Mouse (Mus musculus): Measurements from ENCODE around the gene Ang. TPM values are rescaled to one million over a fixed set of nuclear protein-coding genes. Genes with fewer than 3 reads are reported as not detected.

The Ang gene
- polyA plus RNA-seq, 1 experiment, result 3.5 TPM

DNA sequence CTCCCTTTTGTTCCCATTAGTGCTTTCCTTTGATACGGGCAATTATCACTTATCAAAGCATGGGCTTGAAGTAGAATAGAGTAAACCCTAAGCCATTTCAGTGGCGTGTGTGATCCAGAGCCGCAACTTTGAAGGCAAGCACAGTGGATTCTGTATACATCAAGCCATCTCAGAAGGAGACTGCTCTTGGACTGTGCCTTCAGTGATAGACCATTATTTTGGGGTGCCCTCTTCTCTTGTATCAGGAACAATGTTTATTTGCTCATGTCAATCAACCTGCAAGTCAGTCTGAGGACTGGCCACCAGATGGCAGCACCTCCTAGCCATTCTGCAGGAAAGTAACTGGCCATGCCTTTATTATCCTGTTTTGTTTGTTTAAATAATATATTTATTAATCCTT, 12.3 kb downstream of the Ang start:
- WGBS, result 90% methylated on average over 3 of the region's 3 CpGs

DNA sequence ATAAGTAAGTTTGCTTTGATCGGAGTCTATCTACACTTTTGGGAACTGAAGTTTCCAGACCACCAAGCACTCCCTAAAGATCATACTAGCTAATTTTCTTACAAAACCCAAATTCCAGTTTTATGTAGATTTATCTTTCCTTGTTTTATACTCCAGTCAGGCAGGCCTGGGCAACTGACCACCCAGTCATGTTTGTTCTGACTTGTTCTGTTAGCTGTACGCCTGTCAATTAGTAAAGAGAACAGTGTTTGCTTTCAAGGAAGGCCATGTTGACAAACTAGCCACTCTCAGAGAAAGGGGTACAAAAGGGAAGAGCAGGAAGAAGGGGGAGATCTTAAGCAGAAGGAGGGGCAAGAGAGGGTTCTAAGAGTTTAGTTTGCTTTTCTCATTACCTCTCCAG, 13.4 kb downstream of the Ang start:
- no peaks in the 10 kb centered on the region for H3K27me3 ChIP-seq (ENCODE audit: control insufficient read depth, insufficient read depth, low read length)
- no peak for DNase-seq (ENCODE audit: low read depth in 1 of 2, low spot score in 2 of 2)
- no peaks in the 10 kb centered on the region for H3K36me3 ChIP-seq (ENCODE audit: control insufficient read depth, insufficient read depth, low read length)
- no peaks in the 10 kb centered on the region; the same call in 1 of the 2 replicates for H3K4me1 ChIP-seq (ENCODE audit: control insufficient read depth, insufficient read depth, insufficient read length)
- WGBS, result 88% methylated on average over 2 of the region's 2 CpGs
- H3K4me3 ChIP-seq (ENCODE audit: extremely low read depth, insufficient read depth, insufficient read length), result no peak overlapping the region
- no peak overlapping the region for H3K27ac ChIP-seq (ENCODE audit: insufficient read depth, low read length)
- no peak for TF ChIP-seq POLR2A (IDR thresholded peaks at IDR 0.05; ENCODE audit: low read depth, low read length)
- TF ChIP-seq CTCF (IDR thresholded peaks at IDR 0.05; ENCODE audit: extremely low read depth, insufficient read depth, insufficient read length, insufficient replicate concordance), result no peak

More for the DNA sequence above, 12.3 kb downstream of the Ang start:
- Histone ChIP-seq H3K27ac (ENCODE audit: insufficient read depth, low read length) (no peak overlapping the region), H3K4me3 (ENCODE audit: extremely low read depth, insufficient read depth, insufficient read length) (no peak overlapping the region), H3K27me3 (ENCODE audit: control insufficient read depth, insufficient read depth, low read length) (no peaks in the 10 kb centered on the region), H3K4me1 (ENCODE audit: control insufficient read depth, insufficient read depth, insufficient read length) (no peaks in the 10 kb centered on the region; the same call in 1 of the 2 replicates), H3K36me3 (ENCODE audit: control insufficient read depth, insufficient read depth, low read length) (no peaks in the 10 kb centered on the region)
- TF ChIP-seq POLR2A (IDR thresholded peaks at IDR 0.05; ENCODE audit: low read depth, low read length) (no peak), CTCF (IDR thresholded peaks at IDR 0.05; ENCODE audit: extremely low read depth, insufficient read depth, insufficient read length, insufficient replicate concordance) (peak; percentile 83; the same call in 1 of the 2 replicates)
- DNase-seq (ENCODE audit: low read depth in 1 of 2, low spot score in 2 of 2), result peak in 1 of 2 experiments; percentile 76

DNA sequence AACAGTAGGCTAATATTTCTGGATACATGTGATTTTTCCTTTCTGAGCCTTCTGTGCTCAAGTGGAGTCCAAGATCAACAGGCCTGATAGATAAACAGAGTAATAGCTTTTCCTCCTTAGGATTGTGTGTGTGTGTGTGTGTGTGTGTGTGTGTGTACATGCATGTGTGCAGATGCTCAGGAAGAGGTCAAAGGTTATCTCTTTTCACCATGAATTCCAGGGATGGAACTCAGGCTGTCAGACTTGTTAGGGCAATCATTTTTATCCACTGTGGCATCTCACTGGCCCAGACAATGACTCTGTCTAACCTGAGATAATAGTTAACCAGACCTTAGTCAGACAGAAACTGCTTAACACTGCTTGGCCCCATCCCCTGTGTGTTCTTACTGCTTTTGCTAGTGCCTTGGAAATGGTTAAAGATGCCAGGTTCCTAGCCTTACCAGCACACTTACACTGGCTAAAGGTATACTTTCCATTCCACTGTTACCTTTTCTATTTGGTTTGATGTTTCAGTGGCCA, 15.6 kb downstream of the Ang start:
- no peak overlapping the region for H3K27ac ChIP-seq (ENCODE audit: insufficient read depth, low read length)
- H3K27me3 ChIP-seq (ENCODE audit: control insufficient read depth, insufficient read depth, low read length), result no peaks in the 10 kb centered on the region
- no peak for TF ChIP-seq CTCF (IDR thresholded peaks at IDR 0.05; ENCODE audit: extremely low read depth, insufficient read depth, insufficient read length, insufficient replicate concordance)
- no peak for TF ChIP-seq POLR2A (IDR thresholded peaks at IDR 0.05; ENCODE audit: low read depth, low read length)
- no peaks in the 10 kb centered on the region; the same call in 1 of the 2 replicates for H3K4me1 ChIP-seq (ENCODE audit: control insufficient read depth, insufficient read depth, insufficient read length)
- no peak for DNase-seq (ENCODE audit: low read depth in 1 of 2, low spot score in 2 of 2)
- H3K4me3 ChIP-seq (ENCODE audit: extremely low read depth, insufficient read depth, insufficient read length), result no peak overlapping the region
- no peaks in the 10 kb centered on the region for H3K36me3 ChIP-seq (ENCODE audit: control insufficient read depth, insufficient read depth, low read length)

DNA sequence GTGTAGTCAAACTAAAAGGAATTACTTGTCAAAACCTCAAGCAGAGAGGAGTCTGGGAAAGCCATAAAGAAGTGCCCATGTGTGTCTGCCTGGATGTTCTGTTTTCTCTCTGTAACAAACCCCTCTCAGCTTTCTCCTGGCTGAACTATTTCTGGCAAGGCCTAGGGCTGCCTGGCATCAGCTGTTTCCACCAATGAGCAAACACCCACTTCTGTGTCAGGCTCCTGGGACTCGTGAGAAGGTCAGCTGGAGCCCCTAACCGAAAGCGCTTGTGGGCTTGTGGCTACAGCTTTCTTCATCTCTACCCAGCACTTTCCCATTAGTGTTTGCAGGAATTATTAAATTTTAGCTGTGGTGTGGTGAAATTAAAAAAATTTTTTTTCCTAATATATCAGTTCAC, 21.0 kb downstream of the Ang start:
- TF ChIP-seq POLR2A (IDR thresholded peaks at IDR 0.05; ENCODE audit: low read depth, low read length) (no peak), CTCF (IDR thresholded peaks at IDR 0.05; ENCODE audit: extremely low read depth, insufficient read depth, insufficient read length, insufficient replicate concordance) (no peak)
- H3K27ac ChIP-seq (ENCODE audit: insufficient read depth, low read length), result no peak overlapping the region
- no peak overlapping the region for H3K4me3 ChIP-seq (ENCODE audit: extremely low read depth, insufficient read depth, insufficient read length)
- H3K27me3 ChIP-seq (ENCODE audit: control insufficient read depth, insufficient read depth, low read length), result no peaks in the 10 kb centered on the region
- no peak for DNase-seq (ENCODE audit: low read depth in 1 of 2, low spot score in 2 of 2)
- no peaks in the 10 kb centered on the region for H3K36me3 ChIP-seq (ENCODE audit: control insufficient read depth, insufficient read depth, low read length)
- H3K4me1 ChIP-seq (ENCODE audit: control insufficient read depth, insufficient read depth, insufficient read length), result no peaks in the 10 kb centered on the region
- 50% methylated on average over 3 of the region's 3 CpGs for WGBS

GRCm38 (mm10) chr14:51113476-51113875, 22.5 kb downstream of the Ang start:
- 80% methylated on average over 9 of the region's 9 CpGs for WGBS

GRCm38 (mm10) chr14:51113916-51114560, 23.1 kb downstream of the Ang start, which contains the start of gene Eddm3b:
Eddm3b (plus strand) TSS chr14:51114426.
- Histone ChIP-seq H3K27me3 (ENCODE audit: control insufficient read depth, insufficient read depth, low read length) (no peaks in the 10 kb centered on the region), H3K4me1 (ENCODE audit: control insufficient read depth, insufficient read depth, insufficient read length) (no peaks in the 10 kb centered on the region), H3K36me3 (ENCODE audit: control insufficient read depth, insufficient read depth, low read length) (no peaks in the 10 kb centered on the region), H3K27ac (ENCODE audit: insufficient read depth, low read length) (no peak within 1 kb of the TSS), H3K4me3 (ENCODE audit: extremely low read depth, insufficient read depth, insufficient read length) (no peak within 1 kb of the TSS)
- DNase-seq (ENCODE audit: low read depth in 1 of 2, low spot score in 2 of 2), result no peak
- no peak for TF ChIP-seq POLR2A (IDR thresholded peaks at IDR 0.05; ENCODE audit: low read depth, low read length)
- TF ChIP-seq CTCF (IDR thresholded peaks at IDR 0.05; ENCODE audit: extremely low read depth, insufficient read depth, insufficient read length, insufficient replicate concordance), result no peak
- WGBS, result 80% methylated on average over 12 of the region's 12 CpGs

More at GRCm38 (mm10) chr14:51113476-51113875, 22.5 kb downstream of the Ang start:
- no peak overlapping the region for H3K27ac ChIP-seq (ENCODE audit: insufficient read depth, low read length)
- no peaks in the 10 kb centered on the region for H3K36me3 ChIP-seq (ENCODE audit: control insufficient read depth, insufficient read depth, low read length)
- H3K4me3 ChIP-seq (ENCODE audit: extremely low read depth, insufficient read depth, insufficient read length), result no peak overlapping the region
- TF ChIP-seq POLR2A (IDR thresholded peaks at IDR 0.05; ENCODE audit: low read depth, low read length), result no peak
- TF ChIP-seq CTCF (IDR thresholded peaks at IDR 0.05; ENCODE audit: extremely low read depth, insufficient read depth, insufficient read length, insufficient replicate concordance), result no peak
- no peak for DNase-seq (ENCODE audit: low read depth in 1 of 2, low spot score in 2 of 2)
- H3K4me1 ChIP-seq (ENCODE audit: control insufficient read depth, insufficient read depth, insufficient read length), result no peaks in the 10 kb centered on the region
- no peaks in the 10 kb centered on the region for H3K27me3 ChIP-seq (ENCODE audit: control insufficient read depth, insufficient read depth, low read length)

DNA sequence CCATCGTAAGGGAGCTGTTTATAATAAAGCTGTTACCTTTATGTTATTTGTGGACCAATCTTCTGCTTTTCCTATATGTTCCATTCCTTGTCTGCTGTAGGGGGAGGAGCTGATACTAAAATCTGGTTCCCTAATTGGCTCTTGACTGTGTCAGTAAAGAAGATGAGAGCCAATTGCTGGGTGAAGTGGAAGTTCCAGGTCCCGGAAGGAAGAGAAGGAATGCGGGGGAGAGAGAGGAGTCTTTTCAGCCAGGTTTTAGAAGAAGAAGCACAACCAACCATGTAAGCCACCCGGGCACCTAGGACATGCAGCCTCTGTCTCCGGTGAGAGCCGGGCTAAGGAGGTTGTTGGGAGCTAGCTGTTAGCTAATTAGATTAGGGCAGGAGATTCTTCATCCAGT, 34.7 kb downstream of the Ang start:
- TF ChIP-seq CTCF (IDR thresholded peaks at IDR 0.05; ENCODE audit: extremely low read depth, insufficient read depth, insufficient read length, insufficient replicate concordance) (no peak), POLR2A (IDR thresholded peaks at IDR 0.05; ENCODE audit: low read depth, low read length) (no peak)
- no peak overlapping the region for H3K27ac ChIP-seq (ENCODE audit: insufficient read depth, low read length)
- H3K4me1 ChIP-seq (ENCODE audit: control insufficient read depth, insufficient read depth, insufficient read length), result peaks cover 18% of the 10 kb centered on the region; the same call in 1 of the 2 replicates
- peaks cover 6% of the 10 kb centered on the region for H3K36me3 ChIP-seq (ENCODE audit: control insufficient read depth, insufficient read depth, low read length)
- WGBS, result 90% methylated on average over 6 of the region's 6 CpGs
- no peaks in the 10 kb centered on the region for H3K27me3 ChIP-seq (ENCODE audit: control insufficient read depth, insufficient read depth, low read length)
- DNase-seq (ENCODE audit: low read depth in 1 of 2, low spot score in 2 of 2), result no peak
- H3K4me3 ChIP-seq (ENCODE audit: extremely low read depth, insufficient read depth, insufficient read length), result no peak overlapping the region

All from spleen, adult 2 months (tissue).